Mouse (Mus musculus): ENCODE measurements at regions not wholly inside any gene's neighbourhood (a gene's known extent, or its start where the extent isn't known, plus 50 kb on each side); places are given as distances from the start of the nearest gene placed in this dataset.
"Not testable (repeated sequence)": the region's sequence is repeated elsewhere in the genome, so short reads cannot be mapped to it uniquely, and the experiment has no call there.

- H3K27me3 ChIP-seq (replicated peaks): no peaks in the 10 kb centered on the region
- H3K9me3 ChIP-seq: no peaks in the 10 kb centered on the region
- no peaks in the 10 kb centered on the region for H3K36me3 ChIP-seq
- H3K27ac ChIP-seq: no peak overlapping the region
- WGBS: 86% methylated on average over 1 of the region's 1 CpGs
- H3K4me3 ChIP-seq (replicated peaks): no peak overlapping the region
- ATAC-seq (ENCODE audit: insufficient read depth, low FRiP score, low read depth): no peak
- no peak overlapping the region for H3K9ac ChIP-seq
- H3K4me1 ChIP-seq: no peaks in the 10 kb centered on the region
- H3K4me2 ChIP-seq: no peak overlapping the region
Measured at GRCm38 (mm10) chr16:86277031-86277430, 375.4 kb upstream of the Adamts5 start.

DNA sequence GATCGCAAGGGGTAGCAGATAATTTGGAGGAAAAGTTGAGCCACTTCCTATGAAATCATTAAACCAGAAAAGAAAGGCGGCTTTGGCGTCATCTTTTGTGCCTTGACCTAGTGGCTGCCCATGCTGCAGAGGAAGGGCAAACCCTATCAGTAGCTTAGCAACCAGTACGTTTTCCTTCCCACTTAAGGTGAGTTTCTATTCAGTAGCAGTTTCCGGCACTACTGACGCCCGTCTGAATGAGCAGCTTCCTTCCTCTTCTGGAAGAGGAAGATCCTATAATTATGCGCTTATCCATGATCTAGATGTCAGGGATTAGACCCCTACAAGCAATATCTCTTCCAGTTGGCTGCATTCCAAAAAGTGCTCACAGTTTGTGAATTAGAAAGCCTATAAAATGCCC lies 360.0 kb upstream of the Adamts5 start:
- Histone ChIP-seq H3K4me3 (replicated peaks) (no peak overlapping the region), H3K4me2 (no peak overlapping the region), H3K9me3 (no peaks in the 10 kb centered on the region), H3K9ac (no peak overlapping the region), H3K4me1 (no peaks in the 10 kb centered on the region), H3K36me3 (no peaks in the 10 kb centered on the region), H3K27ac (no peak overlapping the region), H3K27me3 (replicated peaks) (no peaks in the 10 kb centered on the region)
- 60% methylated on average over 8 of the region's 8 CpGs for WGBS
- no peak for ATAC-seq (ENCODE audit: insufficient read depth, low FRiP score, low read depth)

GRCm38 (mm10) chr16:86252630-86253029 lies 351.0 kb upstream of the Adamts5 start:
- no peak overlapping the region for H3K4me2 ChIP-seq
- no peaks in the 10 kb centered on the region for H3K4me1 ChIP-seq
- ATAC-seq (ENCODE audit: insufficient read depth, low FRiP score, low read depth): no peak
- no peaks in the 10 kb centered on the region for H3K27me3 ChIP-seq (replicated peaks)
- H3K27ac ChIP-seq: no peak overlapping the region
- H3K9me3 ChIP-seq: no peaks in the 10 kb centered on the region
- H3K4me3 ChIP-seq (replicated peaks): no peak overlapping the region
- H3K36me3 ChIP-seq: no peaks in the 10 kb centered on the region
- no peak overlapping the region for H3K9ac ChIP-seq

- Histone ChIP-seq H3K27ac (no peak overlapping the region), H3K4me2 (no peak overlapping the region), H3K36me3 (no peaks in the 10 kb centered on the region), H3K27me3 (replicated peaks) (no peaks in the 10 kb centered on the region), H3K4me1 (no peaks in the 10 kb centered on the region), H3K9ac (no peak overlapping the region), H3K4me3 (replicated peaks) (no peak overlapping the region), H3K9me3 (no peaks in the 10 kb centered on the region)
- no peak for ATAC-seq (ENCODE audit: insufficient read depth, low FRiP score, low read depth)
- WGBS: 87% methylated on average over 6 of the region's 6 CpGs
Measured at GRCm38 (mm10) chr16:86250021-86250420, 348.4 kb upstream of the Adamts5 start.

DNA sequence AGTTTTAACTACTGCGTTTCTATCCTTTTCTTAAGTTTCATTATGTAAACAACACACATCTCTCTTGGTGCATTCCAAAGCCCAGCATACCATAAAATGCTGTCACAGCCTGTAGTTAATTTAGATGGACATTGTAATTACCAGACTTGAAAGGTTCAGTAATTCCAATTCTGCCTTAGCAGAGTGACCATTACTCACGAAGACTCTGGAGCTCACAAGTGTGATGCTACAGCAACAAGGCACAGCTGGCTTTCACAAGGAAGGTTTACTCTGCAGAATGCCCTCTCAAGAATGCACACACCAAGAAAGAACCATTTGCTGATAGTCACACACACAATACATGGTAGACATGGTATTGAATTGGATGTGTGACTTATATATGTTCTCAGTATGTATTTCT lies 342.6 kb upstream of the Adamts5 start:
- Histone ChIP-seq H3K4me2 (no peak overlapping the region), H3K27me3 (replicated peaks) (no peaks in the 10 kb centered on the region), H3K9ac (no peak overlapping the region), H3K27ac (no peak overlapping the region), H3K4me3 (replicated peaks) (no peak overlapping the region), H3K4me1 (no peaks in the 10 kb centered on the region), H3K9me3 (no peaks in the 10 kb centered on the region), H3K36me3 (no peaks in the 10 kb centered on the region)
- ATAC-seq (ENCODE audit: insufficient read depth, low FRiP score, low read depth): no peak
- WGBS: 42% methylated on average over 2 of the region's 2 CpGs

GRCm38 (mm10) chr16:86242766-86243510 lies 341.3 kb upstream of the Adamts5 start:
- no peaks in the 10 kb centered on the region for H3K9me3 ChIP-seq
- no peaks in the 10 kb centered on the region for H3K36me3 ChIP-seq
- no peak overlapping the region for H3K27ac ChIP-seq
- no peaks in the 10 kb centered on the region for H3K27me3 ChIP-seq (replicated peaks)
- H3K4me1 ChIP-seq: no peaks in the 10 kb centered on the region
- no peak overlapping the region for H3K9ac ChIP-seq
- WGBS: 48% methylated on average over 3 of the region's 3 CpGs
- ATAC-seq (ENCODE audit: insufficient read depth, low FRiP score, low read depth): no peak
- H3K4me2 ChIP-seq: no peak overlapping the region
- no peak overlapping the region for H3K4me3 ChIP-seq (replicated peaks)

DNA sequence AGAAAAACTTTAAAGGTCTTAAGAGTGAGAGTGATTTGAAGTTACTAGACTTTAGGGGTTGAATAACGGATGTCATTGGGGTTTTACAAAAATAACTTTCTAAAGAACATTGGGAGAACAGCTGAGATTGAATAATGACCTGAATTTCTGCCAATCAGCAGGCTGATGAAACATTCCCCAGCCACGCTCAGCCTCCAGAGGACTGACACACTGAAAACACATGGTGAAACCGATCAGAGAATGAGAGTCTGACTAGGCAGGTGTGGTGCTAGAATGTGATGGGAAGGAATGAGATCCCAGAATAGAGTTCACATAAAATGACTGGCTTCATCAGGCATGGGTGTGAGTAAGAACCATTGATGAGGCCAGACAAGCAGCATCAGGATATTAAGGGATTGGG lies 321.4 kb upstream of the Adamts5 start:
- H3K4me3 ChIP-seq (replicated peaks): no peak overlapping the region
- H3K9me3 ChIP-seq: no peaks in the 10 kb centered on the region
- 73% methylated on average over 3 of the region's 3 CpGs for WGBS
- H3K27ac ChIP-seq: no peak overlapping the region
- H3K36me3 ChIP-seq: no peaks in the 10 kb centered on the region
- no peaks in the 10 kb centered on the region for H3K27me3 ChIP-seq (replicated peaks)
- no peak overlapping the region for H3K9ac ChIP-seq
- no peak overlapping the region for H3K4me2 ChIP-seq
- ATAC-seq (ENCODE audit: insufficient read depth, low FRiP score, low read depth): no peak
- H3K4me1 ChIP-seq: no peaks in the 10 kb centered on the region

DNA sequence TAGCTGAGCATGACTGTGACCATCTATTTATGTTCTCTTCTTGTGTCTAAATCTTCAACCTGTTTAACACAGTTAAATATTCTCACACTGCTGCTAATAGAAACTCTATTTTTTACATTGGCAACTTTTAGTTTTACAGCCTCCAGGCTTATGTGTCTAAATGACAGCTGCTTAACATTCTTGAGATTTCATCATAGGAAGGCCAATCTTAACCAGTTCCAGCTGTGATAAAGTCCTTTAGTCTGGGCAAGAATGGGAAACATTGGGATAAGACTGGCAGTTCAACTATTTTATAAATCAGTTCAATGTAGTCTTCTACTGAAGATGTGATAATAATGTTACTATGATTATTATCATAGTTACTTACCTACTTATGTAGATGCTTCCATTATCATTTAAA lies 308.9 kb upstream of the Adamts5 start:
- no peak for ATAC-seq (ENCODE audit: insufficient read depth, low FRiP score, low read depth)
- H3K27ac ChIP-seq: no peak overlapping the region
- H3K27me3 ChIP-seq (replicated peaks): no peaks in the 10 kb centered on the region
- H3K4me3 ChIP-seq (replicated peaks): no peak overlapping the region
- no peak overlapping the region for H3K9ac ChIP-seq
- no peaks in the 10 kb centered on the region for H3K9me3 ChIP-seq
- H3K36me3 ChIP-seq: no peaks in the 10 kb centered on the region
- H3K4me2 ChIP-seq: no peak overlapping the region
- no peaks in the 10 kb centered on the region for H3K4me1 ChIP-seq

DNA sequence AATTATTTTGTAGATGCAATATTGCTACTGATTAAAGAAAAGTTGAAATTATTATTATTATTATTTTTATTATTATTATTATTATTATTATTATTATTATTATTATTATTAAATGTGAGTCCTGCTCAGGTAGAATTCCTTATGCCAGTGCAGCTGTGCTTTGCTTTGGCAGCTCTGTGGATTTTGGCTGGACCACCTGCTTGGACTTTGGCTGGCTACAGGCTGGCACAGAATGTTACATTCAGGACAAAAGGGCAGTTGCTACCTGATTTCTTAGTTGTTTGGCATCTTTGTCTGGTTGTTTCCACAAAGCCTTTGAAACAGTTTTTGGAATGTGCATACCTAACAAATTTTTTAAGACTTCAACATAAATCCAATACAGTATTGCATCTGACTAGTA lies 307.7 kb upstream of the Adamts5 start:
- Histone ChIP-seq H3K27ac (no peak overlapping the region), H3K4me3 (replicated peaks) (no peak overlapping the region), H3K4me1 (no peaks in the 10 kb centered on the region), H3K9ac (no peak overlapping the region), H3K4me2 (no peak overlapping the region), H3K36me3 (no peaks in the 10 kb centered on the region), H3K27me3 (replicated peaks) (no peaks in the 10 kb centered on the region), H3K9me3 (no peaks in the 10 kb centered on the region)
- no peak for ATAC-seq (ENCODE audit: insufficient read depth, low FRiP score, low read depth)

- Histone ChIP-seq H3K9ac (no peak overlapping the region), H3K4me3 (replicated peaks) (no peak overlapping the region), H3K4me2 (no peak overlapping the region), H3K4me1 (no peaks in the 10 kb centered on the region), H3K9me3 (no peaks in the 10 kb centered on the region), H3K27ac (no peak overlapping the region), H3K27me3 (replicated peaks) (no peaks in the 10 kb centered on the region), H3K36me3 (no peaks in the 10 kb centered on the region)
- WGBS: 83% methylated on average over 1 of the region's 1 CpGs
- ATAC-seq (ENCODE audit: insufficient read depth, low FRiP score, low read depth): no peak
Measured at GRCm38 (mm10) chr16:86189874-86190273, 288.2 kb upstream of the Adamts5 start.

GRCm38 (mm10) chr16:86188966-86189365 lies 287.3 kb upstream of the Adamts5 start:
- no peak for ATAC-seq (ENCODE audit: insufficient read depth, low FRiP score, low read depth)
- WGBS: 70% methylated on average over 3 of the region's 3 CpGs
- H3K27me3 ChIP-seq (replicated peaks): no peaks in the 10 kb centered on the region

DNA sequence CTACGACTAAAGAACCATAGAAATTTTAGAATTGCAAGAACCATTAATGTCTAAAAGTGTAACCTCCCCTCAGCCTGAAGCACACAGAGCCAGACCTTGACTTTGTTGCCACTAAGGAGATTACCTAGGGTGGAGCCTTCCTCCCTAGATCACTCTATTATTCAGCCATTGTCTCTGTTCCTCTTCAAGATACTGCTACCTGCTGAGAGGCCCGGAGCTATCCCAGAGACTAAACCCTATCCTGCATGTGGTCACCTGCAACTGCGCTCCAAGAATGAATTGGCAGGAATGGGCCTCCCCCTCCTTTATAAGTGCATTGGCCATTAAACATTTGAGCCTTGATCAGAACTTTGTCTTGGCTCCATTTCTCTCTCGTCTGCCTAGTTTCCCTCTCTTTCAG lies 286.0 kb upstream of the Adamts5 start:
- not testable (repeated sequence) for ATAC-seq (ENCODE audit: insufficient read depth, low FRiP score, low read depth); H3K27me3 ChIP-seq (replicated peaks); H3K4me3 ChIP-seq (replicated peaks); H3K36me3 ChIP-seq; H3K9ac ChIP-seq; H3K27ac ChIP-seq; H3K9me3 ChIP-seq; H3K4me1 ChIP-seq; H3K4me2 ChIP-seq
- 77% methylated on average over 4 of the region's 4 CpGs for WGBS

More at GRCm38 (mm10) chr16:86188966-86189365, 287.3 kb upstream of the Adamts5 start:
- Histone ChIP-seq H3K4me3 (replicated peaks) (no peak overlapping the region), H3K9me3 (no peaks in the 10 kb centered on the region), H3K4me1 (no peaks in the 10 kb centered on the region), H3K9ac (no peak overlapping the region), H3K4me2 (no peak overlapping the region), H3K27ac (no peak overlapping the region), H3K36me3 (no peaks in the 10 kb centered on the region)

Data from stomach, embryonic 15.5 days (tissue).